Mouse (Mus musculus): Measurements from ENCODE around the gene Adam8.

DNA sequence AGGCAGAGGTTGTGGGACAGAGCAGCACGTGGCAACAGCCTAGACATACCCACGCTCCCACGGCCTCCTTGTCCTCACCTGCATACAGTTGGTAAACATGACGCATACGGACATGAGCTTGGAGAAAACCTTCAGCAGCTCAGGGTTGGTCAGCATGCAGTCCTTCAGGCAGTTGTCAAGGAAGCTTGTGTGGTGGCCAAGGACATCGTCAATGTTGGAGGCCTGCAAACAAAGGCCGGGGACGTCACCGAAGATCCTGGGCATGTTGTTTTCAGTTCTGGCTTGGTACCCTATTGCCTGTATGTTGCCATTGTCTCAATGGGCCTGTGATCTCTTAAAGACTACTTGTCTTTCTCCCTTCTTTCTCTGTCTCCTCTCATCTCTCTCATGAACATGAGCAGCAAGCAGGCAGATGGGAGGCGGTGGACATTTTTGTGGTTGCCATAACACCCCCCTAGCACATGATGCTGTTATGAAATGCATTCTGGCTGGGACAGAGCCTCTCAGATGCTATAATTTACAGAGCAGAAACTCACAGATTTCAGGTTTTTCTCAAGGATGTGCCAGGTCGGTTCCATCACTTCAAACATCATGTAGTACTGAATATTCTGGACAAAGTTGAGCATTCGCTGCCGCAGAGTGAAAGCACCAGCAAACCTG lies 6.5 kb upstream of the Adam8 start:
- TF ChIP-seq POLR2A (IDR thresholded peaks at IDR 0.05; ENCODE audit: borderline replicate concordance, control insufficient read depth, low read depth, low read length) = no peak
- TF ChIP-seq CTCF (IDR thresholded peaks at IDR 0.05; ENCODE audit: control insufficient read depth, insufficient read depth, low read length) = no peak

All from bone marrow, adult 2 months (tissue).